Mouse (Mus musculus) cerebral cortex, adult 2 months (tissue): Measurements from ENCODE around the gene Ift88.

Source experiments
- WGBS: fragments of 180-500 bp; shearing (Covaris S2); methylation state at CpG from one replicate; pipeline ENCODE4 v1.1.7; 2018; 5-methylcytosine and 5-hydroxymethylcytosine counted together

Gene Ift88

DNA sequence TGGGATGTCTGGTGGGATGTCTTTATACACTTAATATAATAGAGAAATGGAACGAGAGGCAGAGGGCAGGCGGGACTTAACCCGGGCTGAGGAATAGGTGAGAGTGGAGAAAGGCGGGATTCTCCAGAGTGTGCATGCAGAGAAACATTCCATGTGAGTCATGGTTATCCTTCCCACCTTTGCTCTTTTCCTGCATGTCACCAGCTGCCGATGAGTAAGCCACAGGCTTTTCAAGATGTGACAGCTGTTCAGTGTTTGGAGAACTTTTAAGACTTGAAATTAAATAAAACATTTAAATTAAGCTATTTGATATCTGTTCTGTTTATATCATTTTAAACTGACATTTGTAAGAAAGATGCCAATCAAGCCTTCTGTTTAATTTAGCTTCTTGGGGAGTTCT, 36.0 kb downstream of the Ift88 start:
- WGBS = 70% methylated on average over 5 of the region's 5 CpGs

DNA sequence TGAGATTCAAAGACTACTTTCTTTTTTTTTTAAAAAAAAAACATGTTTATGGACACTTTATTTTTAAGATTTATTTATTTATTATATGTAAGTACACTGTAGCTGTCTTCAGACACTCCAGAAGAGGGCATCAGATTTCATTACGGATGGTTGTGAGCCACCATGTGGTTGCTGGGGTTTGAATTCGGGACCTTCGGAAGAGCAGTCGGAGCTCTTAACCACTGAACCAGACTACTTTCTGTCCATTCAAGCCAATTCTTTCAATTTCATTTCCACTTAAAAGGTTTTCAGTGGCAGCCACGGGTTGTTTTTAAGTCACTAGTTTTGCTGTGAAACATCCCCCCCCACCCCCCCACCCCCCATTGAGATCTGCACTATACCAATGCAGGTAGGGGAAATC, 36.5 kb downstream of the Ift88 start:
- WGBS = 81% methylated on average over 5 of the region's 5 CpGs

DNA sequence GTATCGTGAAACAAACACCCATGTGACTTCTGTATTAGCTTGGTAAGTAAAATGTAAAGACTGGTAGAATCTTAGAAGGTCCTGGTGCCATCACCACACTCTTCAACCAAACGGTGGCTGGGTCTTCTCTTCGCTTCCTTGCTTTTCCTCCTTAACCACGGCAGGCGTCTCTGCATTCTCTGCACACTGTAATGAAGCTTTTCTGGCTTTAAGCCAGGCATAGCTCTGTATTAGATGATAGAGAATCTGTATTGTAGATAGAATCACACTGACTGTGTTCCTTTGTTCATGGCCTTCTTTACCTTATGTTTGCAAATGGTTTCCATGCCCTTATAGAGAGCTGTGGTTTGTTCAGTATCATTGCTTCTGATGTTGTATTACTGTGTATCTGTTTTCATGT, 39.0 kb downstream of the Ift88 start:
- 74% methylated on average over 5 of the region's 5 CpGs for WGBS

GRCm38 (mm10) chr14:57475057-57475456, 51.2 kb downstream of the Ift88 start:
- WGBS = 50% methylated on average over 2 of the region's 2 CpGs

GRCm38 (mm10) chr14:57482262-57482661, 58.4 kb downstream of the Ift88 start:
- WGBS = 94% methylated on average over 2 of the region's 2 CpGs

DNA sequence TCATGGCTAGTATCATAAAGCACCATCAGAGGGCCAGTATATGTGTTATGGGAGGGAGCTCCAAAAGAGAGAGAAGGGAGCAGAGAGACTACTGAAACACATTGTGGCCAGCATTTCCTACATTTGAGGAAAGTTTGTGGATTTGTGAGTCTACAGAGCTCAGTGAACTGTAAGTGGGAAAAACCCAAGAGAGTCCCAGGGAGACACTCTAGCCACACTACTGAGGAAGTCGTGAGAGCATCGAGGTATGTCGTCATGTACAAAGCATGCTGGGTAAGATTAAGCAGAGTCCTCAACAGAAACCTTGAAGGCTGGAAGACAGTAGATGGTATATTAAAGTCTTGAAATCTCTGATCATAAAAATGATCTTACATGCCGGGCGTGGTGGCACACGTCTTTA, 60.3 kb downstream of the Ift88 start:
- 95% methylated on average over 6 of the region's 6 CpGs for WGBS

- 46% methylated on average over 3 of the region's 3 CpGs for WGBS
Measured at GRCm38 (mm10) chr14:57489696-57490095, 65.8 kb downstream of the Ift88 start.

- 56% methylated on average over 2 of the region's 2 CpGs for WGBS
Measured at GRCm38 (mm10) chr14:57493840-57494239, 70.0 kb downstream of the Ift88 start.

DNA sequence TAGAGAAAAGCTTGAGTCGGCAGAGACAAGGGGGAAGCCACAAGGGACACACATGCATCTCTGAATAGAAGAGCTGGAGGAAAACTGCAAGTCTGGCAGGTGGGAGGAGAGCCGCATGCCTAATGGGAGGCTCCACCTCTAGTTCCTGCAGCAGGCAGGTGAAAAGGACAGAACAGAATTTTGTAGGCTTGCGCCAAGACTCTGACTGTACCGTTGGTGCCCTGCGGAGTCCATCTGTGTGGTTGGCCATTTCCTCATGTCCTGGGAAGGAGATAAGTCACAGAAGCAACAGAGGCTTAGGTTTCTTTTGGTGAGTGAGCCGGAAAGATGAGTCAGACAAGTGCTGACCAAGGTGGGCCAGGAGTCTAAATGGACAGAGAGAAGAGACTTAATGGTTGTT, 79.9 kb downstream of the Ift88 start:
- WGBS = 85% methylated on average over 6 of the region's 6 CpGs

GRCm38 (mm10) chr14:57509554-57509953, 85.7 kb downstream of the Ift88 start:
- 61% methylated on average over 6 of the region's 6 CpGs for WGBS

DNA sequence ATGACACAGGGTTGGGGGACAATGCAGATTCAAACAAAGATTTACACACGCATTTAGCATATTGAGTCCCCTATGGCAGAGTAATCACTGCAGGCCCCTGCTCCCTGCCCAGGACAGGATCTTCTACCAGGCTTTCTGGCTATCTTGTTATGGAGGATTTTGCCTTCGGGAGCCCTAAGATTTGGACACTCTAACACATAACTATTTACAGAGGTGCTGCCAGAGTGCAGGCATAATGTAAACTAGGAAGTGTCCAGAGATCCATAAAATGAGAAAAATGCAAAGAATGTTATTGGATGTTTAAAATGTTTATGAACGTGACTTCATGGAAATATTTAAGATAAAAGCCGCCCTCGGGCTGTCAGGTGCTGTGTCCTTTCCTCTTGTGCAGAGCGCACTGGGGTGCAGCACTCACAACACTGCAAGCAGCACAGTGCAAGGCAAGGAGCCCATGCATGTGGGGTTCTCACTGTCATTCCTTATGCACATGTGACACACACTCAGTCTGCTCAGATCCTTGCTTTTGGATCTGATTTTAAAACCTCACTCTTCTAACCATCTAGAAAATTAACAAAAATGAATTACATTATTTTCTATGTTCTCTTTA, 91.4 kb downstream of the Ift88 start:
- 83% methylated on average over 6 of the region's 6 CpGs for WGBS

GRCm38 (mm10) chr14:57517001-57517400, 93.1 kb downstream of the Ift88 start:
- WGBS = 49% methylated on average over 7 of the region's 7 CpGs

GRCm38 (mm10) chr14:57523762-57524161, 99.9 kb downstream of the Ift88 start:
- WGBS = 59% methylated on average over 9 of the region's 9 CpGs

DNA sequence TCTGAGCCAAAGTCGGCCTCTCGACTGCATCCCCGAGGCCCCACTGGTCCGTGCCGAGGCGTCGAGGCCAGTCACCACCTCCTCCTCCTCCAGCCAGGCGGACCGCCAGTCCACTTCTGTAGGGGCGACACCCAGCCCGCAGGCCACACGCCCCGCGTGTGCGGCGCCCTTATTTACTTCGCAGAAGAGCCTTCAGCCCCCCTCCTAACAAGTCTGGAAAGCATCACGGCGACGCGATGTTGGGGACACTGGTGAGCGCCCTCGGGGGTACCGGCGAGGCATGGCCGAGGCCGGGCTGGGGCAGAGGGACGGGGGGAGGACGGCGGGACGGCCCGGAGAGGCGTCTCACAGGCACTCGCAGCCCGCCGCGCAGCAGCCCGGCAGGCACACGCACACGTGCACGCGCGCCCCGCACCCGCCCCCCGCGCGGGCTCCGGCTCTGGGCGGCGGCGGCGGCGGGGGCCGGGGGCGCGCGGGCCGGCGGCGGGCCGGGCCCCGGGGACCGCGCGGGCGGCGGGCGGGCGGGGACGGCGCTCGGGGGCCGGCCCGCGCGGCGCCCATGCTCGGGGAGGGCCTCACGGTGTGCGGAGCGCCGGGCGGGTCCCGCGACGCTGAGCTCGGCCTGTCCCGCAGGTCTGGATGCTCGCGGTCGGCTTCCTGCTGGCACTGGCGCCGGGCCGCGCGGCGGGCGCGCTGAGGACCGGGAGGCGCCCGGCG, 101.0 kb downstream of the Ift88 start, which contains the start of gene Il17d:
Il17d (plus strand) TSS at position 107 of the 717 bp plus-strand sequence.
- 2% methylated on average over 95 of the region's 104 CpGs for WGBS

- WGBS = under 1% methylated on average over 60 of the region's 60 CpGs
Measured at GRCm38 (mm10) chr14:57525388-57526049, 101.7 kb downstream of the Ift88 start.

DNA sequence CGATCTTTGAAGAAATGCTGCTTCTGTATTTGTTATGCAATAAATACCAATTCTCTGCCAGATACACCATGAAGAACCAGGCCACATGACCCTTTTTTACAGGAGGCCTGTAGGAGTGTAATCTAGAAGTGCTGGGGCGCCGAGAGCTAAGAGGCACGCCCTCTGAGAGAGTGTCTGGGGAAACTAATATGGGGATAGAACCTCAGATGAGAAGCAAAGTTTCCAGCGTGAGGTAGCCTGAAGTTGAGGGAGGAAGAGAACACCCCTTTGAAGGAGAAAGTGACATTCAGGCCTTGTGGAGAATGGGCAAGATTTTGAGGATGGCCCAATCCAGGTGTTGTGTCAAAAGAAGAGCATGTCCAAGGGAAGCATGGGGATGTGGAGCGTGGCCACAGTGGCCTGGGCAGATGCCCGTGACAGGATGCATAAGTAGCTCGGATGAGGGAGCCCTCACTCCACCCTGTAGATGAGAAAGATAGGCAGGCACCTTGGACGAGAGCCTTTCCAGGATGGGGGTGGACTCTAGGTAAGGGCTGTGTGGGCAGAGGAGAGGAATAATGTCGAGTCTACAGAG, 102.3 kb downstream of the Ift88 start:
- WGBS = 40% methylated on average over 10 of the region's 10 CpGs

GRCm38 (mm10) chr14:57527122-57527521, 103.3 kb downstream of the Ift88 start:
- 44% methylated on average over 7 of the region's 7 CpGs for WGBS

DNA sequence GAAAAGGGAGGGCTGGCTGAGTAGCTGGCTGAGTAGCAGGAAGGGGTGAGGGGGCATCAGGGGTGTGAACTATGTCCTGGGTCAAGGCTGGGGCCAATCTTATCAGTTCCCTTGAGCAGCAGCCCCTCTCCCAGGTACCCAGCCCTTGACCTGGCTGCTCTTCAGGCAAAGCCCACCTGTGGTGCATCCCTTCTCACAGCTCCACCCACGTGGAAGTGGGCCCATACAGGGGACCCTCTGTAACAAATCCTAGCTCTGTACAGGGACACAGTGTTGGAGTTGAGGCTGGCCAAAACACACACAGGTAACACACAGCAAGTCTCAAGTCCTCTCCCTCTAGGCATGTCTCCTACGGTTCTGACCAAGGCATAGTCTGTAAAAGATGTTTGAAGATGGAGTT, 103.7 kb downstream of the Ift88 start:
- whole genome bisulfite sequencing = 54% methylated on average over 2 of the region's 2 CpGs

GRCm38 (mm10) chr14:57529086-57529785, 105.4 kb downstream of the Ift88 start:
- 27% methylated on average over 10 of the region's 10 CpGs for WGBS

DNA sequence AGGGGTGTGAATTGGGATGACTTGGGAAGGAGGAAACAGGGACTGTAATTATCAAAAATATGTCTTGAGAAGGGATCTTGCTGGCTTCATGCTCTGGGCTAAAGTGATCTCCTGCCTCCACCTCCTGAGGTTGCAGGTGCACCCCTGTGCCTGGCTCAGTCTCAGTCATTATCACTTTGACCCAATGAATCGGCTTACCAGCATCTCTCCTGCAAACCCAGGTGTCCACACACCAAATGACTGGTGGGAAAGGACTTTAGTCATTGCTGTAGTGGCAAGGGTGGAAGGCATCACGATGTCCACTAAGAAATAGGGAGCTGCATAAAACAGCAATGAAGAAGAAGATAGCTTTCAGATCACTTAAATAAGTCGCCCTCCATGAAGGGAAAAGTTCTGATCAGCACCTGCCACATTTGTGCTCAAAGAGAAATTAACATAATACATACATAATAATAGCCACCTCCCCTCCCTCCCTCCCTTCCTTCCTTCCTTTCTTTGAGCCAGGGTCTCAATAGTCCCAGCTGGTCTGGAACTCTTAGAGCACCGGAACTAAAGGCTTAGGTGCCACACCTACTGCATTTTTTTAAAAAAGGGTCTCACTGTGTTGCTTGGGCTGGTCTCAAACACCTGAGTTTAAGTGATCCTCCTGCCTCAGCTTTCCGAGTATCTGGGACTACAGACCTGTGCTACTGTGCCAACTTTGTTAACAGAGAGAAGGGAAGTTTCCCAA, 106.1 kb downstream of the Ift88 start:
- 65% methylated on average over 5 of the region's 5 CpGs for WGBS

- WGBS = 90% methylated on average over 3 of the region's 3 CpGs
Measured at GRCm38 (mm10) chr14:57532577-57532976, 108.7 kb downstream of the Ift88 start.
